Comparison of ENCODE assay signal across 21 mouse cellular contexts in the genomic region with DNA sequence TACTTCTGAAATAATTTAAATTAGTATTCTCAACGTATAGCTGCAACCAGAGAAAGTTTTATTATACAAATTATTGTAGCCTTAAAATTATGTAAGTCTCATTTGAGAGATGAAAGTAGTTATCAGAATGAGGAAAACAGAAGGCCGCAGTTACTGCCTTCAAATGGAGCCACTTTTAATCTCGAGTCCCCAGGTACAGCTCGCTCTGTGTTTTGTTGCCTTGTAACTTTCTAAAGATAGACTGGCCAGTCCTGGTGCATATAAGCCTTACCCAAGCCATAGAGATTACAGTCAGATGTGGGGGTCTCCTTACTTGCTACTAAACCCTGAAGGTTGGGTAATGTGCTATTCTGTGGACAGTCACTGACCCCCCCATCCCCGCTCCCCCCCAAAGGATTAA.
DNase-seq lines count a peak whose midpoint lies in the region; ATAC-seq lines count a peak whose summit lies in the region.
"Had no signal": no experiment of that assay in that cellular context is flagged by ENCODE, and none has a peak within 500 bp of the region (broad histone marks: within the 10 kb centered on the region; RNA-seq: fewer than 3 reads in every experiment).

No protein-coding gene starts in this region.

- peaks cover 8% of the 10 kb centered on the region for H3K4me1 ChIP-seq in liver, embryonic 11.5 days (replicated peaks; ENCODE audit: control insufficient read depth, insufficient read depth, low read length)
- H3K4me1 ChIP-seq in liver, embryonic 12.5 days, result peaks cover 31% of the 10 kb centered on the region

- no peak overlapping the region for H3K4me3 ChIP-seq in liver, embryonic 11.5 days (ENCODE audit: low read depth, low read length)
- H3K4me3 ChIP-seq in liver, embryonic 12.5 days, result no peak overlapping the region

- no peaks in the 10 kb centered on the region for H3K9me3 ChIP-seq in liver, embryonic 11.5 days (ENCODE audit: control insufficient read depth, low read length)
- no peaks in the 10 kb centered on the region for H3K9me3 ChIP-seq in liver, embryonic 12.5 days (replicated peaks)

- no peak overlapping the region for H3K27ac ChIP-seq in liver, embryonic 11.5 days (ENCODE audit: low read depth, low read length)
- no peak overlapping the region for H3K27ac ChIP-seq in liver, embryonic 12.5 days

- no peaks in the 10 kb centered on the region for H3K27me3 ChIP-seq in liver, embryonic 11.5 days (replicated peaks; ENCODE audit: control insufficient read depth, insufficient read depth, low read length)
- H3K27me3 ChIP-seq in liver, embryonic 12.5 days (replicated peaks), result no peaks in the 10 kb centered on the region
- H3K27me3 ChIP-seq: CH12.LX, Patski had no signal

- ATAC-seq in liver, embryonic 11.5 days (replicated peaks; ENCODE audit: low FRiP score), result 0 out of 2 replicates have a peak, but pooled peaks have one; percentile 28
- ATAC-seq in liver, embryonic 12.5 days, result no peak
- peak; percentile 54 for ATAC-seq in megakaryocyte progenitor cell, adult 5-6 weeks (replicated peaks; ENCODE audit: poor library complexity)
- peak; percentile 67 for ATAC-seq in megakaryocyte-erythroid progenitor cell, adult 5-6 weeks (replicated peaks; ENCODE audit: low FRiP score, low TSS enrichment, poor library complexity, severe bottlenecking)
- ATAC-seq: activated CD4-positive, CD25-positive, alpha-beta regulatory T cell, adult 4 months; CD4-positive, CD25-positive, alpha-beta regulatory T cell, adult 4 months; Patski had no signal

- WGBS in liver, embryonic 11.5 days, result 73% methylated on average over 5 of the region's 5 CpGs
- whole genome bisulfite sequencing in liver, embryonic 12.5 days (ENCODE audit: insufficient replicate concordance), result 57% methylated on average over 5 of the region's 5 CpGs

- H3K9ac ChIP-seq in liver, embryonic 11.5 days (ENCODE audit: low read depth, low read length), result no peak overlapping the region
- no peak overlapping the region for H3K9ac ChIP-seq in liver, embryonic 12.5 days

- no peak overlapping the region for H3K4me2 ChIP-seq in liver, embryonic 11.5 days
- no peak overlapping the region for H3K4me2 ChIP-seq in liver, embryonic 12.5 days

- H3K36me3 ChIP-seq in liver, embryonic 11.5 days (ENCODE audit: control insufficient read depth, insufficient read depth, low read length), result no peaks in the 10 kb centered on the region; the same call in 1 of the 2 replicates
- no peaks in the 10 kb centered on the region for H3K36me3 ChIP-seq in liver, embryonic 12.5 days
- H3K36me3 ChIP-seq: G1E had no signal

- DNase-seq in liver, embryonic 11.5 days (ENCODE audit: low spot score), result no peak
- DNase-seq in cerebellum, adult 18-20 months, result no peak
- no peak for DNase-seq in kidney, postnatal 25 days
- DNase-seq: adrenal gland, adult 2 months; adrenal gland, adult 8-10 months; adrenal gland, postnatal 10 days; adrenal gland, postnatal 14 days; adrenal gland, postnatal 25 days; adrenal gland, postnatal 36 days; B cell, adult 2 months; cerebellum, adult 11 months; cerebellum, adult 11-12 months; cerebellum, adult 2 months had no signal
